Mouse (Mus musculus) stomach, postnatal 0 days (tissue): ENCODE measurements around the gene Rasgef1c.

Experiments
- CTCF ChIP-seq: IDR thresholded peaks from 2 replicates; pipeline ENCODE4 v1.5.1; 2016; ENCODE audit warnings: antibody characterized with exemption, low read depth, mild to moderate bottlenecking, moderate library complexity
- EP300 ChIP-seq: optimal IDR thresholded peaks from 2 replicates; pipeline ENCODE3; 2016; ENCODE audit warnings: antibody characterized with exemption

DNA sequence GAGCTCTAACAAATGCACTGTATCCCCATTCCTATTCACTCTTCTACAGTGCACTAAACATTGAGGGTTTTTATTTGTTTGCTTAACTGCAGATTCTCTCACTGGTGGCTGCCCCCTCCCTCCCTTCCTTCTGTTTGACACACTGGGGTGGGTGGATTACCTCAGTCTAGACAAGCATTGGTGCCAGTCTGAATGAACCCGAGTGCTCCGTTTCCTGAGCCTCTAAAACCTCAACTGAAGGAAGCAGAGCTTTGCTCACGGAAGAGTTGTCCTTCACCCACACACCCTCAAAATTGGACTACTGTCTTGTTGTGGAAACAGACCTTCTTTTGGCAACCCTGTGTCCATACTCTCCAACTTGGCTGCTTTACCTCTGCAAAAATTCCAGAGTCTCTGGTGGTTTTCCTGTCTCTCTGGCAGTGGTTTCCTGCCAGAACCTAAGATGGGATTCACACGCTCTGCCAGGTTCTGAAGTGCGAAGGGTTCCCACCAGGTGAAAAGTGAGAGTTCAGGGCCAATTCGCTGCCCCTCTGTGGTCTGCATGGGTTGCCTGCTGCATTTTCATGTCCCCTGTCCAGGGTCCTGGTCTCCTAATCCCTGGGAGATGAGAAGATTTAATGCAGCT is 5.6 kb upstream of the Rasgef1c start:
- TF ChIP-seq CTCF = no peak
- TF ChIP-seq EP300 = no peak
